Mouse (Mus musculus): ENCODE data around the gene Ajm1.

DNA sequence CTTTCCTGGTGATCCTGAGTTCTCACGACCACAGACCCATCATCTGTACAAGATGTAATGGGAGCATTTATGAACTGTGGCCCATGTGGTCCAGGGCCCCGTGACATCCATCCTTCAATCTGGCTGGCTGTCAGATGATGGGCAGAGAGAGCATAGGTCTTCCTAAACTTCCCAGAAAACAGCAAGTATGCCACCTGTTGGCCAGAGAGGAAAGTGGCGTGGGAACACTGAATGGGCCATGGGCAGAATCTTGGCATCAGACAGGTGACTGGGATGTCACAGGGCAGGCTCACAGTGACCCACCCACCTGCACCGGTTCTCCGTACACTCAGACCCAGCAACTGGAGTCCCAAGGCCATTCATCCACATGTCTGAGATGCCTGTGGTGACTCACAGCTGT is 30.4 kb downstream of the Ajm1 start:
- TF ChIP-seq CTCF (IDR thresholded peaks at IDR 0.05; ENCODE audit: insufficient read depth, low read depth, low read length) (no peak), POLR2A (IDR thresholded peaks at IDR 0.05; ENCODE audit: insufficient read depth, low read depth, low read length) (no peak)
